Mouse (Mus musculus) ES-E14 (cell line): ENCODE results near the gene 1110008P14Rik.

ENCODE experiments used
- MAFK ChIP-seq: IDR thresholded peaks from 2 replicates; pipeline ENCODE4 v1.6.1; 2014; ENCODE audit warnings: mild to moderate bottlenecking, low read depth, low read length, inconsistent platforms; ENCODE audit not compliant: insufficient read depth
- ZNF384 ChIP-seq: IDR thresholded peaks from 2 replicates; pipeline ENCODE4 v1.6.1; 2012; ENCODE audit warnings: low read depth, low read length, inconsistent platforms

GRCm38 (mm10) chr2:32332159-32332558 is 49.6 kb downstream of the 1110008P14Rik start:
- TF ChIP-seq MAFK (no peak), ZNF384 (no peak)
